Mouse (Mus musculus) olfactory bulb, adult 2 months (tissue): ENCODE measurements at regions not wholly inside any gene's neighbourhood (a gene's known extent, or its start where the extent isn't known, plus 50 kb on each side); places are given as distances from the start of the nearest gene placed in this dataset.

ENCODE experiments used
- H3K27ac ChIP-seq: fragments of 200-500 bp; 2 replicates; pipeline ENCODE4 v1.5.1; 2012; ENCODE audit warnings: low read depth, low read length; ENCODE audit not compliant: insufficient read depth
- H3K4me1 ChIP-seq: fragments of 200-500 bp; 2 replicates; pipeline ENCODE4 v1.6.1; 2012; ENCODE audit warnings: low read length; ENCODE audit not compliant: control insufficient read depth, insufficient read depth
- H3K4me3 ChIP-seq: fragments of 200-500 bp; 2 replicates; pipeline ENCODE4 v1.5.1; 2012; ENCODE audit warnings: mild to moderate bottlenecking, low read depth, low read length, moderate library complexity; ENCODE audit not compliant: insufficient read depth
- CTCF ChIP-seq: fragments of 200-500 bp; IDR thresholded peaks from 2 replicates; pipeline ENCODE4 v1.5.1; 2012; ENCODE audit warnings: low read depth, mild to moderate bottlenecking, low read length, moderate library complexity; ENCODE audit not compliant: insufficient read depth
- POLR2A ChIP-seq: fragments of 200-500 bp; IDR thresholded peaks from 2 replicates; pipeline ENCODE4 v1.6.1; 2012; ENCODE audit warnings: mild to moderate bottlenecking, low read depth, low read length, moderate library complexity; ENCODE audit not compliant: insufficient read depth
- WGBS: fragments of 180-500 bp; shearing (Covaris S2); methylation state at CpG from one replicate; pipeline ENCODE4 v1.1.7; 2018; 5-methylcytosine and 5-hydroxymethylcytosine counted together

GRCm38 (mm10) chr14:62053004-62053403 is 239.4 kb upstream of the Rnaseh2b start:
- 78% methylated on average over 6 of the region's 6 CpGs for WGBS

GRCm38 (mm10) chr14:62057096-62057495 is 235.3 kb upstream of the Rnaseh2b start:
- WGBS = 56% methylated on average over 4 of the region's 4 CpGs
- TF ChIP-seq CTCF (no peak), POLR2A (no peak)
- Histone ChIP-seq H3K4me1 (no peaks in the 10 kb centered on the region), H3K4me3 (no peak overlapping the region), H3K27ac (no peak overlapping the region)

More at GRCm38 (mm10) chr14:62053004-62053403, 239.4 kb upstream of the Rnaseh2b start:
- TF ChIP-seq CTCF (no peak), POLR2A (no peak)
- H3K27ac ChIP-seq = no peak overlapping the region
- no peaks in the 10 kb centered on the region for H3K4me1 ChIP-seq
- no peak overlapping the region for H3K4me3 ChIP-seq

GRCm38 (mm10) chr14:62058100-62058499 is 234.3 kb upstream of the Rnaseh2b start:
- Histone ChIP-seq H3K27ac (no peak overlapping the region), H3K4me3 (no peak overlapping the region), H3K4me1 (no peaks in the 10 kb centered on the region)
- 100% methylated on average over 1 of the region's 1 CpGs for WGBS
- no peak for TF ChIP-seq POLR2A
- no peak for TF ChIP-seq CTCF

GRCm38 (mm10) chr14:62071140-62071539 is 221.2 kb upstream of the Rnaseh2b start:
- Histone ChIP-seq H3K27ac (no peak overlapping the region), H3K4me3 (no peak overlapping the region), H3K4me1 (no peaks in the 10 kb centered on the region)
- 89% methylated on average over 6 of the region's 6 CpGs for WGBS
- TF ChIP-seq CTCF = no peak
- no peak for TF ChIP-seq POLR2A

- 71% methylated on average over 2 of the region's 2 CpGs for WGBS
Measured at GRCm38 (mm10) chr14:62084047-62084446, 208.3 kb upstream of the Rnaseh2b start.

GRCm38 (mm10) chr14:62088174-62088573 is 204.2 kb upstream of the Rnaseh2b start:
- no peak overlapping the region for H3K27ac ChIP-seq
- WGBS = 89% methylated on average over 3 of the region's 3 CpGs
- H3K4me3 ChIP-seq = no peak overlapping the region
- H3K4me1 ChIP-seq = no peaks in the 10 kb centered on the region
- TF ChIP-seq POLR2A (no peak), CTCF (no peak)

More at GRCm38 (mm10) chr14:62084047-62084446, 208.3 kb upstream of the Rnaseh2b start:
- H3K4me3 ChIP-seq = no peak overlapping the region
- no peaks in the 10 kb centered on the region for H3K4me1 ChIP-seq
- no peak for TF ChIP-seq CTCF
- TF ChIP-seq POLR2A = no peak
- no peak overlapping the region for H3K27ac ChIP-seq

GRCm38 (mm10) chr14:62117532-62117931 is 174.9 kb upstream of the Rnaseh2b start:
- 91% methylated on average over 3 of the region's 3 CpGs for WGBS
- Histone ChIP-seq H3K4me1 (no peaks in the 10 kb centered on the region), H3K27ac (no peak overlapping the region), H3K4me3 (no peak overlapping the region)
- TF ChIP-seq CTCF (no peak), POLR2A (no peak)

GRCm38 (mm10) chr14:62118542-62118953 is 173.8 kb upstream of the Rnaseh2b start:
- H3K4me1 ChIP-seq = no peaks in the 10 kb centered on the region
- H3K27ac ChIP-seq = no peak overlapping the region
- WGBS = 55% methylated on average over 2 of the region's 2 CpGs
- TF ChIP-seq CTCF (no peak), POLR2A (no peak)
- H3K4me3 ChIP-seq = no peak overlapping the region

- WGBS = 88% methylated on average over 6 of the region's 6 CpGs
Measured at GRCm38 (mm10) chr14:62128918-62129317, 163.5 kb upstream of the Rnaseh2b start.

GRCm38 (mm10) chr14:62132353-62132816 is 160.0 kb upstream of the Rnaseh2b start:
- H3K4me3 ChIP-seq = no peak overlapping the region
- 78% methylated on average over 8 of the region's 8 CpGs for WGBS
- H3K4me1 ChIP-seq = no peaks in the 10 kb centered on the region
- no peak overlapping the region for H3K27ac ChIP-seq
- TF ChIP-seq POLR2A = no peak

More at GRCm38 (mm10) chr14:62128918-62129317, 163.5 kb upstream of the Rnaseh2b start:
- Histone ChIP-seq H3K4me1 (no peaks in the 10 kb centered on the region), H3K27ac (no peak overlapping the region), H3K4me3 (no peak overlapping the region)
- no peak for TF ChIP-seq CTCF
- TF ChIP-seq POLR2A = no peak
